Mouse (Mus musculus): ENCODE measurements around the gene Slc2a5.

Gene Slc2a5

DNA sequence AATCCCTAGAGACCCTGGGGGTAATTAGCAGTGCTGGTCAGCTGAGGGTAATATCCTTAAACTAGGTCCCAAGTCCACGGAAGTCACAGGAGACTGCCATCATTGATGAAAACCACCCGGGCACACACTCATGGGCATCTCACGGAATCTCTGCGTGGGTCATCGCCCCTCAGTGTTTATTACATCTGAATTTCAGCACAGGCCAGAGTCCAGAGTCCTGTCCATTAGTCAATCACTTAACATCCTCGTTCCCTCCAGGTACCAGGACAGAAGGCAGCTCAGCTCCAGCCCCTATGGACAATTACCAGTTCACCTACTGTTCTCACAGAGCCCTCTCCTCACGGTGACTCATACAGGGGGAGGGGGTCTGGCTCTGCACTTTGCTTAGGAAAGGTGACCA is 16.3 kb upstream of the Slc2a5 start:
- DNase-seq (ENCODE audit: low read depth, low spot score) = no peak

DNA sequence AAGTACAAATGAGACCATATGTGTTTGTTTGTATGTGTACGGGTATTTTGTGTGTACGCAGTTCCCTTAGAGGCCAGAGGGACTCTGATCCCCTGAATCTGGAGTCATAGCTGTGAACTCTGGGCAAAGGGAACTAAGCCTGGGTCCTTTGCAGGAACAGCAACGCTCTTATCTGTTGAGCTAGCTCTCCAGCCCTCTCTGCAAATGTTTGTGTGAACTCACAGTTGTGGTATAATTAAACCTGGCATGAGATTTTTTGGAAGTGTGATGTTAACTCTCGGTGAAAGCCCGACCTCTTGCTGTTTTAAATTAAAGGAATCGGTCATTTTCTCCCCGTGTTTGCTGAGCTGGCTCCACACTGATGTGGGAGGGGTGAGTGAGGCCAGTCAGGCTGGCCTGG is 13.4 kb upstream of the Slc2a5 start:
- DNase-seq (ENCODE audit: low read depth, low spot score) = no peak

DNA sequence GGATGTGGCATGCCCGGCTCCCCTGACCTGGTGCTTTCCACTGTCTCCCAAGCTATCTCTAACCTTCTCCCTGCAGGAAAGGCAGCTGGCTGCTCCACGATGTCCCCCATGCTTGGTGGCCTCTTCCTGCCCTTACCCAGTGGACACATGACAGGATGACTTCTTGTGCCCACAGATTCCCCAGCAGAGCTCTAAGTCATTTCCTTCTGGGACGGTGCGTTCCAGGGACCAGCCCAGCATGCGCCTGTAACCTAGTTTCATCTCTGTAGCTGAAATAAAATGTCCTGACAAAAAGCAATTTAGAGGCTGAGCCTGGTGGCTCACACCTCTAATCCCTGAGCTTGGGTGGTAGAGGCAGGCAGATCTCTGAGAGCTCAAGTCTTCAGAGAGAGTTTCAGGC is 12.4 kb upstream of the Slc2a5 start:
- DNase-seq (ENCODE audit: low read depth, low spot score) = no peak

DNA sequence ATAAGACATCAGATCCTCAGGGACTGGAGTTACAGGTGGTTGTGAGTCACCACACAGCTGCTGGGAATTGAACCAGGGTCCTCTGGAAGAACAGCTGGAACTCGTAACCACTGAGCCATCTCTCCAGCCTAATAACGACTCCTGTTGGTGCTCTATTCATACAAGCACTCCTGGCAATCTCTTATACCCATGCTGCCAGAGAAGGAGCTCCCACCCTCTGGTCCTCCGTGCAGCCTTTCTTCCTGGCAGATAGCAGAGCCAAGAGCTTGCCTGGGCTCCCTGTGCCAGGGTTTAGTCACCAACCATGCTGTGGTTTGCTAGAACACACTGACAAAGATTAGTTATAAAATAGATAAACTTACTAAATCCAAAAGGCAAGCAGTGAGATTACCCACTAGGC is 9.4 kb upstream of the Slc2a5 start:
- no peak for DNase-seq (ENCODE audit: low read depth, low spot score)

DNA sequence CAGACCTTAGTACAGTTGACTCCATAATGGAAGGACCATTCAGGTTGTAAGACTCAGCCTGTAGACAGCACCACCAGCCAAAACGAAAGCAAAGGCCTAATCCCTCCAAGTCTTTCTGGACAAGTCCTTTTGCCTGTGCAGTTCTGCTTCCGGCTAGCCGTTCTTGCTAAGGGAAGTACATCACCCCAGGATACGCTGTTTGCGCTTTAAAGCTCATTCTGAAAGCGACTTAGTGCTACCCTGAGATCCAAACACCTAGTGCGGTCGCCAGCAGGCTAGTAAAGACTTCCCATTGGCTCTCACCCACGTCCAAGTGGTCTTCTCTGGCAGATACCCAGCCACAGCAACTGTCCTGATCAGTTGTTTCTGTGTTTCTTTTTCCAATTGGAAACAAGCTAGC is 8.7 kb upstream of the Slc2a5 start:
- no peak for DNase-seq (ENCODE audit: low read depth, low spot score)

DNA sequence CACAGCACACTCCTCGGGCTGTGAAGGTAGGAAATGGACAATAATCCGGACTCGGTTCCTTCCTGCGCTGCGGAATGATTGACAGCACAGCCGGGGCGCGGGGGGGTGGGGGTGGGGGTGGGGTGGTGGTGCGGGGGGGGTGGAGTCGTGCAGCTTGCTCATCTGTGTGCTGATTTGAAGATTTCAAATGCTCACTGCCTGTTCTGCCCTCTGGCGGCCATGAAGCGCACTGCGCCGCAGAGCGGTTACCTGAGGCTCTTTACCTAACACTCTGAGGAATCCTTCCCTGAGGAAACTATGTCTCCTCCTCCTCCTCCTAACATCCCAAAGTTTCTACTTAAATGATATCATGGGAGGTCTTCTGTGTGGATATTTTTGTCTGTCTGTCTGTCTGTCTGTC is 6.2 kb upstream of the Slc2a5 start:
- no peak for DNase-seq (ENCODE audit: low read depth, low spot score)

DNA sequence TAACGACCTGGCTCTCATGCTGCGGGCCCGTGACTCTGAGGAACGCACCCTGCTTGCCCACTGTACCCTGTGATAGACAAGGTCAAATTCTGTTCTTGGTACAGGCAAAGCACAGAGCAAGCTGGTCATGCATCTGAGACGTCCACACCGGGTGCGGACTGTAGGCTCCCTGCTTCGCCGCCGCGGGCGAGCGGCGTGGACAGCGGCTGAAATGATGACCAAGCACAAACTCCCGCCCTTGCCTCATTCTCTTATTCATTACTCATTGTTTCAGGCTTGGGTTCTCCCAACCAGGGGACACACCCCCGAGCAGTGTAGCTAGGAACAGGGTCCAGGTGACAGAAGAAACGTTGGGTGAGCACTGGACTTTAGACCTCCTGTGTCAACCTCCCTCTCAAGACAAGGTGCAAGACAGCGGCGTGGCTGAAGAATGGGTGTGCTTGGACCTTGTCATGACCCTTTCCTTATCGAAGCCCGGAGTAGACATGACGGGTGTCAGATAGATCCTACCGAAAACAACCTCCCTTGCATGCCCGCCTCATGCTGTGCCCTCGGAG is 4.5 kb upstream of the Slc2a5 start:
- DNase-seq (ENCODE audit: low read depth, low spot score) = no peak

DNA sequence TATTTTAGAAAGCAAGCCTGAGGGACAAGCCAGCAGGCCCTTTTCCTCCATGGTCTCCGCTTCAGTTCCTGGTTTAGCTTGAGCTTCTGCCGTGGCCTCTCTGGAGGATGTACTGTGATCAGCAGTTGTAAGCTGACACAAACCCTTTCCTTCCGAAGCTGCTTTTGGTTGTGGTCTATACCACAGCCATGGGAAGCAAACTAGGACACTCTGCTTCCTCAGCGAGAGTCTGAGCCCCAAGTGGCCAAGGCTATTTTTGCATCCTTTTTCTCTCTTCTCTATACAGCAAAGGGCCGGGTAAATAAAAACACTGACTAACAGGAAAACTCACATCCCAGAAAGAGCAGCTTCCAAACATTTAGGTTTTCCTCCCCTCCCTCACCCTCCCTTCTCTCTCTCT is 1.8 kb upstream of the Slc2a5 start:
- DNase-seq (ENCODE audit: low read depth, low spot score) = no peak

DNA sequence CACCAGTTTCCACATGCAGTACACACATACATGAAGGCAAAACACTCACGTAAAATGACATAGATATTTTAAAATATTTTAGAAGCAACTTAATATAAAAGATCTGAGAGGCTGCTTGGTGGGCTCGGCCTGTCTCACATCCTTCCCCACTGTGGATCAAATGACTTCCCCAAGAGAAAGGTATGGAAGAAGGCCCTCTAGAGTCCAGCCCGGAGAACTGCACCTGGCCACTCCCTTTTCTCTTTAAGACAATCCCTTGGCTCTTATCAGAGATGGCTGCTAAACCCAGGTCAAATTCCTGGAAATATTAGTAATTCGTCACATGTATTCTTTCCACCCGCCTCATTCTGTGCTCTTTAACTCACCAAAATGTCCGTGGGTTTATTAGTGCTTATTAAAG is 920 bp upstream of the Slc2a5 start:
- DNase-seq (ENCODE audit: low read depth, low spot score) = no peak

DNA sequence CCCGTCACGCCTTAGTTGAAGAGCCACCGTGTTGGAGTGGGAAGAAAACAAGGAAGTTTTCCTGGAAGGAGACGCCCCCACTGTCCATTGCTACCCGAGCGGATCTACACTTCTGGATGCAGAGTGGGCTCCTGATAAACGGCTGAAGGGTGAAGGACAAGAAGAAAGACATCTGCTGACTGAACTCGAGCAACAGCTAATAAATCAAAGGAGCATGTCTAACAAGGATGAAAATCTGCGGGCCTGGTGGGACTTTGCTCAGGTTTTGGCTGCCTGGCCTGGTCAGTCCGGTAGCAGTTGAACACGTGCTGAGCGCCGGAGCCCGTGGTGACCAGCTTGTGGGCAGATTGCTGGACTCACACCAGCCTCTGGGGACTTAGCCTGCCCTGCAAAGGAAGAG is 557 bp downstream of the Slc2a5 start:
- DNase-seq (ENCODE audit: low read depth, low spot score) = no peak

DNA sequence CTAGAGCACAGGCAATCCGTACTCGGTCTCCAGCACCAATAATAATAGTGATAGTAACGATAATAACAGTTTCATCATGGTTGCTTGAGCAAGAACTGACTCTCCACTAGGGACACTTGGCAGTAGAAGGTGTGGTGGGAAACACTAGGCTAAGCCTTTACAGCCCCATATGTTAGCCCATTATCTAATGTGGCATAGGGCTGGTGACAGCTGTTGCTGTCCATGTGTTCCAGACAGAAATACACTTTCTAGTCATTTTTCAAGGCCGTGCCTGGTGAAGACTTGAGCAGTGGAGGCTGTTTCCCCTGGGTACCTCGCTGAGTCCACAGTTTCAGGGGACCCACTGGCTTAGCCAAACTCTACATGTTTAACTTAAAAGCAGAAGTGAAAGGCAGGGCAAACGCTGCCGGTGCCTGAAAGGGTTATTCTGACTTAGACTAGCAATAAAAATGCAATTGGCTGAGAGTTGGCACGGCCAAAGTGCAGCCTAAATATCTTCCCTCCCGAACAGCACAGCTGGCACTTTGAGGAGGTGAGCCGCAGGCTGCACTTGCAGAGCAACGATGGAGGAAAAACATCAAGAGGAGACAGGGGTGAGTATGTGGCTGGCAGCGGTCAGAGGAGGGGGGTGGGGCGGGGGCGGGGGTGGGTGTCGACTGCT is 1.2 kb downstream of the Slc2a5 start:
- no peak for DNase-seq (ENCODE audit: low read depth, low spot score)

DNA sequence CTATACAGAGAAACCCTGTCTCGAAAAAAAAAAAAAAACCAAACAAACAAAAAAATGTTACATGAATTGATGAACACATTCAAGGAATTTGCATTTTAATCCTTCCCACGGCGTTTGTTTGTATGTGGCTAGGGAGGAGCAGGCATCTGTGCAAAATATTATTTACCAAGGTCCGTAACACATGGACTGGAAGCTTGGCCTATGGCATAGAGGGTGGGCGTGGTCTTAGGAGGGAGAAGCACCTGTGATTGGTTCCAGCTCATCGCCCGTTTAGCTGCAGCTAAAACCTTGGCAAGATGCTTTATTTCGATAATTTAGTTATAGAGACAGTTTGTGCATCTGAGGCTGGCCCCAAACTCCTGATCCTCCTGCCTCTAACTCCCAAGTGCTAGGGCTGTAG is 2.3 kb downstream of the Slc2a5 start:
- DNase-seq (ENCODE audit: low read depth, low spot score) = no peak

DNA sequence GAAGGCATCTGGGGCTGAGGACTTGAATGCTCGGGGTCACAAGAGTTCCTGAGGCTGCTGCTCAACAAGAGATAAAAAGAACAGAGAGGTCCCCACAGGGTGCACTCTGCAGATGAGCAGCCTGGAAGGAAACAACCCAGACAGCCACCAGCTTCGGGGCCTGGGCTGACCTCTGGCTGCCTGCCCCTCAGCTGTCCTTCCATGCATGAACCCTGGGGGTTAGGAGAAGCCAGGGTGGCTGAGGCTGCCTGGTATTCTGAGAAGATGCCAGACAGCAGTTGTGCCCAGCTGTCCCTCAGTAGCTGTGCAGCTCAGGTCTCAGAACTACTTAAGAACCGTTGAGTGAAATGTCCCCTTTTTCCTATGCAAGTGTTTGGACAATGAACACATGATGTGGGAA is 3.4 kb downstream of the Slc2a5 start:
- no peak for DNase-seq (ENCODE audit: low read depth, low spot score)

DNA sequence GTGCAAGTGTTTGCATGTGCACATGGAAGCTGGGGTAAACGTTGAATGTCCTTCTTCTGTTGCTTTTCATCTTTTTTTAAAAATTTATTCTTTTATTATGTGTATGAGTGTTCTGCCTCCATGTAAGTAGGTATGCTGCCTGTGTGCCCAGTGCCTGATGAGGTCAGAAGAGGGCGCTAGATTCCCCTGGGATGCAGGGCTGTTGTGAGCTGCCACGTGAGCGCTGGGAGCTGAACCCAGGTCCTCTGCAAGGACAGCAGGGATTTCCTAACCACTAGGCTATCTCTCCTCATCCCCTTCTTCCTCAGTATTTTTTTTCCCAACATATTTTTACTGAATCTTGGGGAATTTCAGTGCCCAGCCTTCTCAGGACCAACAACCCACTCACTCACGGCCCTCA is 7.3 kb downstream of the Slc2a5 start:
- DNase-seq (ENCODE audit: low read depth, low spot score) = no peak

DNA sequence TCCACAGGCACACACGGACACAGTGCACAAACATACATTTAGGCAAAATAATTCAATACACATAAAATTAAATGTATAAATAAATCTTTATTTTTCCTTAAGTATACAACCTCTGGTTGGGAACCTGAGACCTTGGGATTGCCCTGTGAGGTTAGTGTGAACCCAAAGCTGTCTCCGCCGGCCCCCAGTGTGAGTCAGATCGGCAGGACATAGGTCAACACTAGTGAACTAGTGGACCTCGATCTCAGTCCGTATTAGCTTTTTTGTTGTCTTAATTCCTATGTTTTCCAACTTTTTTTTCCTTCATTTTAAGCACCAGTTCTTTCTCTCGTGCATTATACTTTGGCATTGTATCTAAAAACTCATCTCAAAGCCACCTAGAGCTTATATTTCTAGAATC is 8.8 kb downstream of the Slc2a5 start:
- DNase-seq (ENCODE audit: low read depth, low spot score) = no peak

DNA sequence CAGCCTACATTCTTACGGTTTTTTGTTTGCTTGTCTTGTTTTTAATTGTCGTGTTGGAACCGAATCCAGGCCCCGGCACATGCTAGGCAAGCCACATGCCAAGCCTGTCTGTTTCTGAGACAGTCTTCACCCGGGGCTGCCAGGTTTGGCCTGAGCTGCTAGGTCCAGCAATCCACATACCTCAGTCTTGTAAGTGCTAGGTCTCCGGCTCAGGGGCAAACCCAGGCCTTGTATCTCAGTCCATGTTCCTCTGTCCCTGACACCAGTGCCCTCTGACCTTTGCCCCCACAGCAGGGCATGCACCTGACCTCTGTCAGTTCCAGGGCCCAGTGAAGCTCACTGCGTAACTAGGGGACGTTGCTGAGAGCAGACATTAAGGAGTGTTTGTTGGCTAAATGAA is 9.5 kb downstream of the Slc2a5 start:
- no peak for DNase-seq (ENCODE audit: low read depth, low spot score)

DNA sequence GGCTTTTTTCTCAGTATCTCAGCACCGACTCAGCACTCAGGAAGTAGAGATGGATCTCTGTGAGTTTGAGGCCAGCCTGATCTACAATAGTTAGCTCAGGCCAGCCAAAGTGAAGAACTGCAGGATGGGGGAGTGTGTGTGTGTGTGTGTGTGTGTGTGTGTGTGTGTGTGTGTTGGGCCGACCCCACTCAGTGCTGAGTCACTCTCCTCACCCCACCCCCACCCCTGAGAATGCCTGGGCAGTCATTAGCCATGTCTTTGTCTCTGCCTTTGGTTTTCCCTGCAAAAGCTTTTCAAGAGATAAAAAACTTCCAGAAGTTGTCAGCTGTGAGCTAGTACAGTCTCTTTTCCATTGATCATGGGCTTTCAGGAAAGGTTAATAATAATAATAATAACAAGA is 11.6 kb downstream of the Slc2a5 start:
- no peak for DNase-seq (ENCODE audit: low read depth, low spot score)

DNA sequence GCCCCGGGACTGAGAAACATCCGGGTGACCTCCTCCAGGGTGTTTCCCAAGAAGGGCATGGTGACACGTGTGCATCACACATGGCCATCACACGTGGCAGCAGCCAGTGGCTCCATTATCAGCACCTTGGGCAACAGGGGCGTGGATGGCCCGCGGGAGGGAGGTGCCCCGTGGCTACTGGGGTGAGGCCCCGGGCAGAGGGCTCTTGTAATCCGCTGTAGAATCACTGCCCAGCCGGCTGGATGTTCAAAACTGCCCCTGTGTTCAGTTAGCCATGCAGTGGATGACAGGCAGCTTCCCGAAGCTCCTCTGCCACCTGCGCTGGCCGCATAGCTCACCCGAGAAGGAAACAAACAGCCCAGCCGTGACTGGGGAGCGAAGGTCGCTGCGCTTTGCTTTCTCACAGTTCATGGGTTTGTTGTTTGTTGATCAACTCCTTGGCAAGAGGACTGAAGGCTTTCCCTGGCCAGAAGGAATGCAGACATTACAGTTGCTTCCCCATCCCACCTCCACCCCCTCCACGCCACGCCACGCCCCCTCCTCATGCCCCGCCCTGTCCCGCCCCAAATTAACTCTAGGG is 13.7 kb downstream of the Slc2a5 start:
- no peak for DNase-seq (ENCODE audit: low read depth, low spot score)

DNA sequence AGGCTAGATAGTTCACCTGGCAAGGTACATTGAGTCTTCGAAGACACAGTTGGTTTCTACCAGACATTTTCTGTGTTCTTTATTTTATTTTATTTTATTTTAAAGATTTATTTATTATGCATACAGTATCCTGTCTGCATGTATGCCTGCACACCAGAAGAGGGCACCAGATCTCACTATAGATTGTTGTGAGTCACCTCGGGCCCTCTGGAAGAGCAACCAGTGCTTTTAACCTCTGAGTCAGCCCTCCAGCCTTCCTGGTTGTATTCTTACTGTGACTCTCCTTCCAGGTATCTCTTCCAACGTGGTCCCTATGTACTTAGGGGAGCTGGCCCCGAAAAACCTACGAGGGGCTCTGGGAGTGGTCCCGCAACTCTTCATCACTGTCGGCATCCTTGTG is 16.2 kb downstream of the Slc2a5 start:
- no peak for DNase-seq (ENCODE audit: low read depth, low spot score)

DNA sequence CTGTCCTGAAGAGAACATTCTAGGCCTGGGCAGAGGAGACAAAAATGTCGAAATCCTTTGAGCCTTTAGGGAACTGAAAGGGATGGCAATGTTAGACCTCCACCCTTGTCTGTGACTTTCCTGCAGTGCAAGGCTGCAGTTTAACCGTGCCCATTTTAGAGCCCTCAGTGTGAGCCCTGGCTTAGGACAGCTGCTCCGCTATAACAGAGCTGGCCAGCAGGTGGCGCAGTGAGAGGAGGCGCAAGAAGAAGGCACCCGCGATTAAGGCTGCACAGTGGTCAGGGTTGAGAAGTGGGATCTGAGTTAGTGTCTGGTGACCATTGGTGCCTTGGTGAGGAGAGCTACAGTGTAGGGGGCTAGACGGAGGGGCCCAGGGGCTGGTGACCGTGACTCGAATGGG is 17.6 kb downstream of the Slc2a5 start:
- peak; percentile 35 for DNase-seq (ENCODE audit: low read depth, low spot score)

DNA sequence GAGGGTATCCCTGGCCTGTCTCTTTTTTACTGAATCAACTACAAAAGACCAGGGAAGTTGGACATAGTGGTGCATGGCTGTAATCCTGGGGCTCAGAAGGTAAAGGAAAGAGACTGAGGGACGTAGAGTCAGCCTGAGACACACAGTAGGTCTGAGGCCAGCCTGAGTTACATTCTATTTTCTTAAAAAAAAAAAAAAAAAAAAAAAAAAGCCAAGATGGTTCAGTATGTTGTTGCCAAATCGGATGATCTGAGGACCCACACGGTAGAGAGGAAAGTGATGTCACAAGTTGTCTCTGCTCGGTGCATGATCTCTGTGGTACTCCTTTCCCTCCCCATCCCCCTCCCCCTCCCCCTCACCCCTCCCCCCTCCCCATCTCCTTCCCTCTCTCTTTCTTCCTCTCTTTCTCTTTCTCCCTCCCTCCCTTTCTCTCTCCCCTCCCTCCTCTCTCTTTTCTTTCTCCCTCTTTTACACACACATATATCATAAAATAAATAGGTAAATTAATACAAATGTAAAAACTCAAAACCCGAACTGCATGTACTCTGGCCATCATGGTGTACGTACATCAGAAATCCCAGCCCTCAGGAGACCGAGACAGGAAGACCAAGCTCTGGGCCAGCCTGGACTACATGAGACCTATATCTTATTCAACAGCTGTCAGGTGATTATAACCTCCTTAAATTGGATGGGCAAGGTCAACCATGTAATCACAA is 18.4 kb downstream of the Slc2a5 start:
- no peak for DNase-seq (ENCODE audit: low read depth, low spot score)

DNA sequence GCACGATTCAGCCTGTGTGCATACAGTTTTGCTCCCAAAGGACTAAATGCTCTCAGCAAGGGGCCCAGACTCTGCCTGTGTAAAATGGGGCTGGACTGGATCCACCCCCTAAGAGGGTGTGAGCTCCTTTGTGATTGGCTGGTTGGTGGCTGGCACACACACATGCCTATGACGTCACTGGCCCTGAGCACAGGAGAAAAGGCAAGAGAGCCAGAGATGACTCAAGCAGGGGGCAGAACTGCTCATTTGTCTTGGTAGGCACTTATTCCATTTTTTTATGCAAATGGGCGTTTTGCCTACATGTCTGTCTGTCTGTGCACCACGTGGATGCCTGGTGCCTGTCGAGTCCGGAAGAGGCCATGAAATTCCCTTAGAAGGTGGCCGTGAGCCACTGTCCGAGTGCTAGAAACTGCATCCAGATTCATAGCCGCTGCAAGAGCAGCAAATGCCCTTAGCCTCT is 19.0 kb downstream of the Slc2a5 start:
- DNase-seq (ENCODE audit: low read depth, low spot score) = peak; percentile 20

DNA sequence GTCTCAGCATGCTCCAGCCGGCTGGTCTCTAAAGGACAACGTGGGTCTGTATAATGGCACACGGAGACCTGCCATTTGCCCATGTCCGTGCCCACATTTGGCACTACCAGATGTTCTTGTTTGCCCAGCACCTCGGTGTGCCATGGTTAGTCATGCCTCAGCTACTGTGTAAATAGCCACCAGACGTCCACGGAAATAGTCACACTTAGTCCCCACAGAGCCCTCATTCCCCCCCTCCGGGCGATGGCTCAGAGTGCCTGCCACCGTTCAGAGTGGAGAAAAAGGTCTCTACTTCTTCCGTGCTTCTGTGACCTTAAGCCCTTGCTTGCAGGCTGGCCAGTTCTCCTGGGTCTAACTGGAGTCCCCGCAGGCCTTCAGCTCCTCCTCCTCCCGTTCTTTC is 20.0 kb downstream of the Slc2a5 start:
- DNase-seq (ENCODE audit: low read depth, low spot score) = no peak

All from c-Kit-negative CD71-positive TER-119-positive erythroid progenitor cells, embryonic 14.5 days (primary cell).